ENCODE assay signal across 26 mouse cellular contexts in the genomic region with DNA sequence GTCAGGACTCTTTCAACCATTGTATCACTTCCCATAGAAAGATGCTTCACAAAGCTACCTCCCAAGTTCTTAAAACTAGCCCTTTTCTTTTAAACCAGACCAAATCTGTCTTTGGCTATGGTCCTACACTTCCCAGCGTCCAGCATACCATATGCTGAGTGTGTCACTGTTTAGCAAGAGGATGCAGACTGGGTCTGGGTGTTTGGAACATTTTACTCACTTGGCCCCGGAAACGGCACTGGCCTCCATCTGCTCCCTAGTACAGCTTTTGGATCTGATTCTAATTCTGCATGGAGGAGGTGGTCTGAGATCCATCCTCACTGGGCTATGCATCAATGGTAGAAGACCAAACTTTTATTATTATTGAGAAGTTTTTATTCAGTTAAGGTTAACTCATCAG.
DNase-seq lines count a peak whose midpoint lies in the region; ATAC-seq and TF ChIP-seq lines count a peak whose summit lies in the region.
"Had no signal": no experiment of that assay in that cellular context is flagged by ENCODE, and none has a peak within 500 bp of the region (broad histone marks: within the 10 kb centered on the region; RNA-seq: fewer than 3 reads in every experiment).

No protein-coding gene starts in this region.

- peak; percentile 47; the same call in 1 of the 2 replicates for ATAC-seq in forebrain, embryonic 16.5 days
- ATAC-seq in forebrain, embryonic 13.5 days, result no peak
- no peak for ATAC-seq in midbrain, postnatal 0 days (ENCODE audit: low FRiP score)
- ATAC-seq in midbrain, embryonic 15.5 days (replicated peaks), result no peak
- ATAC-seq: intestine, embryonic 15.5 days; Patski had no signal

- H3K4me3 ChIP-seq in forebrain, embryonic 16.5 days (replicated peaks; ENCODE audit: low read length), result no peak overlapping the region
- no peak overlapping the region for H3K4me3 ChIP-seq in forebrain, embryonic 13.5 days
- no peak overlapping the region for H3K4me3 ChIP-seq in midbrain, postnatal 0 days (ENCODE audit: low read depth, low read length)
- H3K4me3 ChIP-seq in midbrain, embryonic 15.5 days, result no peak overlapping the region
- H3K4me3 ChIP-seq: forebrain, embryonic 12.5 days; gastrocnemius, adult 2 months; heart, embryonic 12.5 days; hindbrain, embryonic 13.5 days; intestine, embryonic 15.5 days; limb, embryonic 15.5 days; liver, embryonic 15.5 days; midbrain, embryonic 10.5 days; neural tube, embryonic 12.5 days had no signal

- no peak overlapping the region for H3K27ac ChIP-seq in forebrain, embryonic 16.5 days (ENCODE audit: low read length)
- H3K27ac ChIP-seq in forebrain, embryonic 13.5 days, result no peak overlapping the region
- H3K27ac ChIP-seq in midbrain, postnatal 0 days (ENCODE audit: low read depth, low read length), result no peak overlapping the region
- no peak overlapping the region for H3K27ac ChIP-seq in midbrain, embryonic 15.5 days
- H3K27ac ChIP-seq: forebrain, embryonic 12.5 days; gastrocnemius, adult 2 months; hindbrain, embryonic 13.5 days; intestine, embryonic 15.5 days; limb, embryonic 15.5 days; liver, embryonic 15.5 days; macrophage; midbrain, embryonic 10.5 days; neural tube, embryonic 12.5 days; stomach, postnatal 0 days had no signal

- peak; percentile 21 for DNase-seq in midbrain, postnatal 0 days (ENCODE audit: low spot score)
- DNase-seq in cerebellum, adult 8-10 months, result peak; percentile 82
- peak; percentile 66 for DNase-seq in left cerebral cortex, postnatal 4 days
- no peak for DNase-seq in MN1 (ENCODE audit: low spot score)
- no peak for DNase-seq in layer of hippocampus, adult 9-10 months (ENCODE audit: low spot score)
- DNase-seq: adrenal gland, adult 8-10 months; gastrocnemius, adult 2 months; heart, adult 11 months; heart, postnatal 14 days; kidney, adult 9 months; kidney, postnatal 25 days; layer of hippocampus, adult 9-11 months had no signal

- H3K9me3 ChIP-seq in forebrain, embryonic 16.5 days (ENCODE audit: control insufficient read depth, low read length), result no peaks in the 10 kb centered on the region
- H3K9me3 ChIP-seq in forebrain, embryonic 13.5 days (replicated peaks), result no peaks in the 10 kb centered on the region
- H3K9me3 ChIP-seq in midbrain, postnatal 0 days (ENCODE audit: low read length), result no peaks in the 10 kb centered on the region
- no peaks in the 10 kb centered on the region for H3K9me3 ChIP-seq in midbrain, embryonic 15.5 days
- H3K9me3 ChIP-seq: forebrain, embryonic 12.5 days; heart, embryonic 12.5 days; hindbrain, embryonic 13.5 days; intestine, embryonic 15.5 days; limb, embryonic 15.5 days; liver, embryonic 15.5 days; midbrain, embryonic 10.5 days; neural tube, embryonic 12.5 days had no signal

- no peak overlapping the region for H3K9ac ChIP-seq in forebrain, embryonic 16.5 days (replicated peaks; ENCODE audit: low read depth, low read length)
- no peak overlapping the region for H3K9ac ChIP-seq in forebrain, embryonic 13.5 days
- no peak overlapping the region for H3K9ac ChIP-seq in midbrain, postnatal 0 days (replicated peaks; ENCODE audit: low read length, poor library complexity, severe bottlenecking)
- no peak overlapping the region for H3K9ac ChIP-seq in midbrain, embryonic 15.5 days
- H3K9ac ChIP-seq: forebrain, embryonic 12.5 days; heart, embryonic 12.5 days; hindbrain, embryonic 13.5 days; intestine, embryonic 15.5 days; limb, embryonic 15.5 days; liver, embryonic 15.5 days; neural tube, embryonic 12.5 days had no signal

- intact Hi-C loops in left cerebral cortex, postnatal 4 days (cut with DNase I), result no loop called here

- no peaks in the 10 kb centered on the region for H3K36me3 ChIP-seq in forebrain, embryonic 16.5 days (ENCODE audit: control insufficient read depth, insufficient read depth)
- H3K36me3 ChIP-seq in forebrain, embryonic 13.5 days (ENCODE audit: poor library complexity, severe bottlenecking), result no peaks in the 10 kb centered on the region
- H3K36me3 ChIP-seq in midbrain, postnatal 0 days (ENCODE audit: insufficient read depth, low read length), result no peaks in the 10 kb centered on the region
- no peaks in the 10 kb centered on the region for H3K36me3 ChIP-seq in midbrain, embryonic 15.5 days (replicated peaks)
- H3K36me3 ChIP-seq: forebrain, embryonic 12.5 days; heart, embryonic 12.5 days; hindbrain, embryonic 13.5 days; intestine, embryonic 15.5 days; limb, embryonic 15.5 days; liver, embryonic 15.5 days; midbrain, embryonic 10.5 days; neural tube, embryonic 12.5 days had no signal

- no peak overlapping the region for H3K4me2 ChIP-seq in forebrain, embryonic 16.5 days (ENCODE audit: low read length)
- no peak overlapping the region for H3K4me2 ChIP-seq in forebrain, embryonic 13.5 days
- H3K4me2 ChIP-seq in midbrain, postnatal 0 days (ENCODE audit: low read depth, low read length, poor library complexity, severe bottlenecking), result no peak overlapping the region
- no peak overlapping the region for H3K4me2 ChIP-seq in midbrain, embryonic 15.5 days
- H3K4me2 ChIP-seq: forebrain, embryonic 12.5 days; heart, embryonic 12.5 days; hindbrain, embryonic 13.5 days; intestine, embryonic 15.5 days; limb, embryonic 15.5 days; liver, embryonic 15.5 days; neural tube, embryonic 12.5 days had no signal

- TF ChIP-seq CTCF in midbrain, postnatal 0 days (IDR thresholded peaks at IDR 0.05), result no peak

- H3K27me3 ChIP-seq in forebrain, embryonic 16.5 days (replicated peaks; ENCODE audit: control insufficient read depth, insufficient read depth, low read length), result no peaks in the 10 kb centered on the region
- H3K27me3 ChIP-seq in forebrain, embryonic 13.5 days, result no peaks in the 10 kb centered on the region
- H3K27me3 ChIP-seq in midbrain, postnatal 0 days (ENCODE audit: insufficient read depth, low read length), result no peaks in the 10 kb centered on the region
- no peaks in the 10 kb centered on the region for H3K27me3 ChIP-seq in midbrain, embryonic 15.5 days (replicated peaks)
- H3K27me3 ChIP-seq: forebrain, embryonic 12.5 days; heart, embryonic 12.5 days; hindbrain, embryonic 13.5 days; intestine, embryonic 15.5 days; limb, embryonic 15.5 days; liver, embryonic 15.5 days; neural tube, embryonic 12.5 days had no signal

- WGBS in forebrain, embryonic 16.5 days, result 76% methylated on average over 3 of the region's 3 CpGs
- 82% methylated on average over 3 of the region's 3 CpGs for WGBS in forebrain, embryonic 13.5 days
- 79% methylated on average over 3 of the region's 3 CpGs for WGBS in midbrain, postnatal 0 days
- WGBS in midbrain, embryonic 15.5 days, result 82% methylated on average over 3 of the region's 3 CpGs

- no peaks in the 10 kb centered on the region for H3K4me1 ChIP-seq in forebrain, embryonic 16.5 days (replicated peaks; ENCODE audit: control insufficient read depth, insufficient read depth, low read length)
- no peaks in the 10 kb centered on the region for H3K4me1 ChIP-seq in forebrain, embryonic 13.5 days
- H3K4me1 ChIP-seq in midbrain, postnatal 0 days (ENCODE audit: insufficient read depth, low read length), result no peaks in the 10 kb centered on the region
- H3K4me1 ChIP-seq in midbrain, embryonic 15.5 days, result no peaks in the 10 kb centered on the region
- H3K4me1 ChIP-seq: forebrain, embryonic 12.5 days; heart, embryonic 12.5 days; hindbrain, embryonic 13.5 days; intestine, embryonic 15.5 days; limb, embryonic 15.5 days; liver, embryonic 15.5 days; neural tube, embryonic 12.5 days had no signal

Comparison
In these comparisons a context has a peak if more than half of its experiments do, and no peak if none do; other contexts are left out.
1. DNase-seq: peak in midbrain, postnatal 0 days (single experiment), cerebellum, adult 8-10 months (single experiment) and left cerebral cortex, postnatal 4 days (single experiment); none in MN1 (single experiment) and layer of hippocampus, adult 9-10 months (single experiment).